Mouse (Mus musculus): Measurements from ENCODE around the gene Mfsd6l. TPM values are rescaled to one million over a fixed set of nuclear protein-coding genes. Genes with fewer than 3 reads are reported as not detected.

The Mfsd6l gene
- polyA plus RNA-seq, 1 experiment, result 20.4 TPM

- no peaks in the 10 kb centered on the region for H3K27me3 ChIP-seq (ENCODE audit: control insufficient read depth, insufficient read depth, low read length)
- no peaks in the 10 kb centered on the region for H3K36me3 ChIP-seq (ENCODE audit: control insufficient read depth, insufficient read depth, low read length)
- WGBS, result 17% methylated on average over 17 of the region's 17 CpGs
- H3K27ac ChIP-seq (ENCODE audit: insufficient read depth, low read depth, low read length), result no peak overlapping the region
- H3K4me3 ChIP-seq (ENCODE audit: low read depth, low read length), result peak overlapping the region; percentile 41
- peak; percentile 56; the same call in 1 of the 2 replicates for TF ChIP-seq CTCF (IDR thresholded peaks at IDR 0.05; ENCODE audit: extremely low read depth, insufficient read length, insufficient replicate concordance, low read depth, low read length)
- no peak for TF ChIP-seq POLR2A (IDR thresholded peaks at IDR 0.05; ENCODE audit: low read depth, low read length)
- peaks cover 12% of the 10 kb centered on the region for H3K4me1 ChIP-seq (ENCODE audit: control insufficient read depth, insufficient read depth, insufficient read length, low read length)
Observed at GRCm38 (mm10) chr11:68566447-68567059, 10.6 kb downstream of the Mfsd6l start.

GRCm38 (mm10) chr11:68570861-68571260 lies 14.9 kb downstream of the Mfsd6l start:
- WGBS, result 78% methylated on average over 5 of the region's 5 CpGs
- H3K27me3 ChIP-seq (ENCODE audit: control insufficient read depth, insufficient read depth, low read length), result peaks cover 5% of the 10 kb centered on the region; the same call in 1 of the 2 replicates
- no peak for TF ChIP-seq CTCF (IDR thresholded peaks at IDR 0.05; ENCODE audit: extremely low read depth, insufficient read length, insufficient replicate concordance, low read depth, low read length)
- no peak for TF ChIP-seq POLR2A (IDR thresholded peaks at IDR 0.05; ENCODE audit: low read depth, low read length)
- peaks cover 5% of the 10 kb centered on the region for H3K4me1 ChIP-seq (ENCODE audit: control insufficient read depth, insufficient read depth, insufficient read length, low read length)
- no peak overlapping the region for H3K27ac ChIP-seq (ENCODE audit: insufficient read depth, low read depth, low read length)
- H3K36me3 ChIP-seq (ENCODE audit: control insufficient read depth, insufficient read depth, low read length), result no peaks in the 10 kb centered on the region
- H3K4me3 ChIP-seq (ENCODE audit: low read depth, low read length), result no peak overlapping the region

DNA sequence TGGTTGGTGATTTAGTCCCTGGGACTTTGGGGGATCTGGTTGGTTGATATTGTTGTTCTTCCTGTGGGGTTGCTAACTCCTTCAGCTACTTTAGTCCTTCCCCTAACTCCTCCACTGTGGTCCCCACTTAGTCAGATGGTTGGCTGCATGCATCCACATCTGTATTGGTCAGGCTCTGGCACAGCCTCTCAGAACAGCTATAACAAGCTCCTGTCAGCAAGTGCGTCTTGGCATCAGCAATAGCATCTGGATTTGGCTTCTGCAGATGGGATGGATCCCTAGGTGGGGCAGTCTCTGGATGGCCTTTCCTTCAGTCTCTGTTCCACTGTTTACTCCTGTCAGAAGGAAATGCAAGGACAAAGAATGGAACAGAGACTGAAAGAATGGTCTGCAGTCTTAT lies 21.1 kb downstream of the Mfsd6l start:
- Histone ChIP-seq H3K36me3 (ENCODE audit: control insufficient read depth, insufficient read depth, low read length) (no peaks in the 10 kb centered on the region), H3K4me3 (ENCODE audit: low read depth, low read length) (no peak overlapping the region), H3K4me1 (ENCODE audit: control insufficient read depth, insufficient read depth, insufficient read length, low read length) (no peaks in the 10 kb centered on the region; the same call in 1 of the 2 replicates), H3K27ac (ENCODE audit: insufficient read depth, low read depth, low read length) (no peak overlapping the region), H3K27me3 (ENCODE audit: control insufficient read depth, insufficient read depth, low read length) (peaks cover under 1% of the 10 kb centered on the region)
- WGBS, result 63% methylated on average over 1 of the region's 1 CpGs
- TF ChIP-seq CTCF (IDR thresholded peaks at IDR 0.05; ENCODE audit: extremely low read depth, insufficient read length, insufficient replicate concordance, low read depth, low read length), result no peak

DNA sequence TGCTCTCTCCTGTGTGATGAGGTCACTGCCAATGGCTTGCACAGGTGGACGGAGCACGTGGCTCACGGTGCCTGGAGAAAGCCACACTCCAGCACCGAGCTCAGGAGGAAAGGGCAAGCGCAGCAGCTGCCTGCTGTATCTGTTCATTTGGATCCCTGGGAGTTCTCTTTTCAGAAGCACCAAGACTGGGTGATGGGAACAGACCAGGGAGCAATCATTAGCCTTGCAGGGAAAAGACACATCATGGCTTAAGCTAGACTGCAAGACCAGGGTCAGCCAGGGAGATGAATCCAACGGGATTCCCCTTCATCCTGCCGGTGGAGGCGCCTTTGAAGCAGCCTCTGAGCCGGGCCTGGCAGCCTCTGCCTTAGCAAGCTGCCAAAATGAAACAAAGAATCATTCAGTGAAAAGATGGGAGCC lies 23.5 kb downstream of the Mfsd6l start:
- Histone ChIP-seq H3K36me3 (ENCODE audit: control insufficient read depth, insufficient read depth, low read length) (no peaks in the 10 kb centered on the region), H3K4me3 (ENCODE audit: low read depth, low read length) (no peak overlapping the region), H3K4me1 (ENCODE audit: control insufficient read depth, insufficient read depth, insufficient read length, low read length) (no peaks in the 10 kb centered on the region; the same call in 1 of the 2 replicates), H3K27ac (ENCODE audit: insufficient read depth, low read depth, low read length) (no peak overlapping the region), H3K27me3 (ENCODE audit: control insufficient read depth, insufficient read depth, low read length) (no peaks in the 10 kb centered on the region; the same call in none of the 2 replicates)
- 24% methylated on average over 9 of the region's 9 CpGs for WGBS
- TF ChIP-seq CTCF (IDR thresholded peaks at IDR 0.05; ENCODE audit: extremely low read depth, insufficient read length, insufficient replicate concordance, low read depth, low read length) (no peak), POLR2A (IDR thresholded peaks at IDR 0.05; ENCODE audit: low read depth, low read length) (no peak)

- 72% methylated on average over 6 of the region's 6 CpGs for WGBS
- no peaks in the 10 kb centered on the region; the same call in none of the 2 replicates for H3K27me3 ChIP-seq (ENCODE audit: control insufficient read depth, insufficient read depth, low read length)
- H3K4me1 ChIP-seq (ENCODE audit: control insufficient read depth, insufficient read depth, insufficient read length, low read length), result no peaks in the 10 kb centered on the region; the same call in 1 of the 2 replicates
- no peak overlapping the region for H3K27ac ChIP-seq (ENCODE audit: insufficient read depth, low read depth, low read length)
- H3K4me3 ChIP-seq (ENCODE audit: low read depth, low read length), result no peak overlapping the region
- no peaks in the 10 kb centered on the region for H3K36me3 ChIP-seq (ENCODE audit: control insufficient read depth, insufficient read depth, low read length)
- no peak for TF ChIP-seq POLR2A (IDR thresholded peaks at IDR 0.05; ENCODE audit: low read depth, low read length)
- no peak for TF ChIP-seq CTCF (IDR thresholded peaks at IDR 0.05; ENCODE audit: extremely low read depth, insufficient read length, insufficient replicate concordance, low read depth, low read length)
Observed at GRCm38 (mm10) chr11:68580566-68580965, 24.6 kb downstream of the Mfsd6l start.

- 88% methylated on average over 13 of the region's 13 CpGs for WGBS
- Histone ChIP-seq H3K36me3 (ENCODE audit: control insufficient read depth, insufficient read depth, low read length) (no peaks in the 10 kb centered on the region), H3K4me3 (ENCODE audit: low read depth, low read length) (no peak overlapping the region), H3K27me3 (ENCODE audit: control insufficient read depth, insufficient read depth, low read length) (no peaks in the 10 kb centered on the region; the same call in 1 of the 2 replicates), H3K27ac (ENCODE audit: insufficient read depth, low read depth, low read length) (no peak overlapping the region), H3K4me1 (ENCODE audit: control insufficient read depth, insufficient read depth, insufficient read length, low read length) (no peaks in the 10 kb centered on the region; the same call in 1 of the 2 replicates)
- TF ChIP-seq POLR2A (IDR thresholded peaks at IDR 0.05; ENCODE audit: low read depth, low read length) (no peak), CTCF (IDR thresholded peaks at IDR 0.05; ENCODE audit: extremely low read depth, insufficient read length, insufficient replicate concordance, low read depth, low read length) (no peak)
Observed at GRCm38 (mm10) chr11:68583225-68583624, 27.2 kb downstream of the Mfsd6l start.

GRCm38 (mm10) chr11:68583906-68584480 lies 28.0 kb downstream of the Mfsd6l start:
- H3K27me3 ChIP-seq (ENCODE audit: control insufficient read depth, insufficient read depth, low read length), result no peaks in the 10 kb centered on the region
- no peak for TF ChIP-seq CTCF (IDR thresholded peaks at IDR 0.05; ENCODE audit: extremely low read depth, insufficient read length, insufficient replicate concordance, low read depth, low read length)
- TF ChIP-seq POLR2A (IDR thresholded peaks at IDR 0.05; ENCODE audit: low read depth, low read length), result no peak
- no peaks in the 10 kb centered on the region; the same call in 1 of the 2 replicates for H3K4me1 ChIP-seq (ENCODE audit: control insufficient read depth, insufficient read depth, insufficient read length, low read length)
- H3K36me3 ChIP-seq (ENCODE audit: control insufficient read depth, insufficient read depth, low read length), result no peaks in the 10 kb centered on the region
- H3K4me3 ChIP-seq (ENCODE audit: low read depth, low read length), result no peak overlapping the region
- 69% methylated on average over 8 of the region's 8 CpGs for WGBS
- H3K27ac ChIP-seq (ENCODE audit: insufficient read depth, low read depth, low read length), result no peak overlapping the region
